Mouse (Mus musculus) mammary gland, adult 2 months (tissue): ENCODE data around the gene Olfr937. TPM values are rescaled to one million over a fixed set of nuclear protein-coding genes. Genes with fewer than 3 reads are reported as not detected.

ENCODE experiments used
- polyA plus RNA-seq: library from polyadenylated mRNA; depleted of rRNA; stranded (reverse); fragments of >200 nt; gene quantifications from 2 replicates; pipeline ENCODE4 v1.2.3, GENCODE M21; 2012; ENCODE audit warnings: low replicate concordance; rRNA removed

Gene Olfr937
- not detected in 2 replicates for polyA plus RNA-seq

DNA sequence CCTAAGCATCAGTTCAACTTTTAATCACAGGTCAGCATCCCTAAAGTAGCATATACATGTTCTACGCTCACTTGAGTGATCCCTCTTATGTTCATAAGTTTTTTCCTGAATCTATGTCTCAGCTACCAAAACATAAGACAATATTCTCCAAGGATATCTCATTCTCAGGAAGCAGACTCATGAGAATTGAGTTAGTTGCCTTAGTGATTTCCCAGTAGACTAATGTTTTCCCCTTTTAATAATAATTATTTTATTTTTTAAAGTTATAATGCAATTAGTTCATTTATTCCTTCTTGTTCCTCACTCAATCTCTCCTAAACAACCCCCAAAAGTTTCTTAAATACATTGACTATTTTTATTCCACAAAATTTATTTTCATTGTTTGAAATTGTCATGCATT is at the start of gene Olfr937:
Gene Olfr937 (minus strand): TSS at position 101 of the 400 bp plus-strand sequence.

DNA sequence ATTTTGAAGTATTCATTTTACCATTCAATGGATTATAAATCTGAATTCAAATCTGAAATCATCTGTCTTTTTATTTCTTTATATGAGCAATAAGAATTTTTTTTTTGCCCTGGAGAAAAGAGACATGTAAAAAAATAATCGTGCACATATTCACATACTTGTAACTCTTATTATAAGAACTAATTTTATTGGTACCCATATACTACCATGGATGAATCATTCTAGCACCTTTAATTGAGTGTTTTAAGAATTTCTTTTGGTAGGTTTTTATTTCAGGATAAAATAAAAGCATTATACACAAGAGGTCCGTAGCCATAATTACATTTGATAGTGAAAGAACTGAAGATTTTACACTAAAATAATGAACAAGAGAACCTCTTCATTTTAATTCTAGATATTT is 14.0 kb upstream of the Olfr937 start, which contains the start of gene Olfr938:
Gene Olfr938 (minus strand): TSS at position 101 of the 400 bp plus-strand sequence.

DNA sequence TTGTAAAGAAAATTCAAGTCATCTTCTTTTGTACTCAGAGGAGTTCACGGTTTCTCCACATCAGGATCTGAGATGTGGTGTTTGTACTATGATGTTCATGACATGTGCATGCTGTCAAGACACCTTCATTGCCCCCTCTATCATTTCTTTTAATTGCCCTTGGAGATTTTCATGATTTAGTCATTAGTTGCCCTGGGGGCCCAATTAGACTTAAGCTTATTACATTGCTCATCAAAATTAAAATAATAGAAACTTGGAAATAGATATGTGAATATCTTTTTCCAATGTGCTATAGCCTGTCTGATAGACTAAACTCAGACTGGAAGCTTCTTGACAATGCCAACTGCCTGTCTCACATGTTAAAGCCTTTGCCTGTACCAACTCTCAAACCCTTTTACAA is 41.5 kb downstream of the Olfr937 start, which contains the start of gene Olfr146:
Gene Olfr146 (minus strand): TSS at position 101 of the 400 bp plus-strand sequence.

Other genes starting within 250 kb of the Olfr937 start
- gene Olfr923, start 238.4 kb downstream of the Olfr937 start, polyA plus RNA-seq = not detected in 2 replicates
- not detected in 2 replicates for gene Olfr924, start 220.5 kb downstream of the Olfr937 start, polyA plus RNA-seq
- gene Olfr26, start 209.9 kb downstream of the Olfr937 start, polyA plus RNA-seq = not detected in 2 replicates
- not detected in 2 replicates for gene Olfr926, start 187.8 kb downstream of the Olfr937 start, polyA plus RNA-seq
- gene Olfr930, start 135.1 kb downstream of the Olfr937 start, polyA plus RNA-seq = not detected in 2 replicates
- not detected in 2 replicates for gene Olfr933, start 92.6 kb downstream of the Olfr937 start, polyA plus RNA-seq
- gene Olfr934, start 76.6 kb downstream of the Olfr937 start, polyA plus RNA-seq = not detected in 2 replicates
- gene Olfr935, start 65.3 kb downstream of the Olfr937 start, polyA plus RNA-seq = not detected in 2 replicates
- not detected in 2 replicates for gene Olfr146, start 41.6 kb downstream of the Olfr937 start, polyA plus RNA-seq
- gene Olfr938, start 13.9 kb upstream of the Olfr937 start, polyA plus RNA-seq = not detected in 2 replicates
- gene Olfr27, start 63.2 kb upstream of the Olfr937 start, polyA plus RNA-seq = not detected in 2 replicates
- not detected in 2 replicates for gene Olfr943, start 101.4 kb upstream of the Olfr937 start, polyA plus RNA-seq
- not detected in 2 replicates for gene Olfr944, start 137.0 kb upstream of the Olfr937 start, polyA plus RNA-seq
- gene Olfr1537, start 185.0 kb upstream of the Olfr937 start, polyA plus RNA-seq = not detected in 2 replicates
- not detected in 2 replicates for gene Olfr945, start 211.9 kb upstream of the Olfr937 start, polyA plus RNA-seq